8 mouse cellular contexts compared by ENCODE assay signal in the genomic region with DNA sequence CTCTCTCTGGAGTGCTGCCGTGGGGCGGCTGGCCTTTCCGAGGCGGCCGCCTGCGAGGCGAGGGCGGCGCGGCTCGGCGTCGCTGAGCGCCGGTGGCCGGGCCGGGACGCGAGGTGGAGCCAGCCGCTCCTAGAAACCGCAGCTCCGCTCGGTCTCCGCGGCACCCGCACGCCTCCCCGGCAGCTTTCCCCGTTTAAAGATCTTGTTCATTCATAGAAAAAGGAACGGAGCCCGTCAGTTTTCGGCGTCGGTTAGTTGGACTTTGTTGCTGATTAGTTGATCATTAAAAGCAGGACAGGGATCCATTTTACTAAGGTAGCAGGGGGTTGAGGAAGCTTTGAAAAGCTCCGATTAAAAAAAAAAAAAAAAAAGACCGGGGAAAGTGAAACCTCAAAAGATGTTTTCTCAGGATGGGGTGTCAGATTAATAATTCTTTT. TPM values are rescaled to one million over a fixed set of nuclear protein-coding genes. Genes with fewer than 3 reads are reported as not detected.
A peak's percentile ranks its signal among the peaks of the same experiment; 100 is the strongest.
DNase-seq lines count a peak whose midpoint lies in the region; ATAC-seq lines count a peak whose summit lies in the region.

No protein-coding gene starts in this region.

- H3K4me1 ChIP-seq in heart, embryonic 10.5 days = peaks cover 6% of the 10 kb centered on the region; the same call in 1 of the 2 replicates
- no peaks in the 10 kb centered on the region for H3K4me1 ChIP-seq in limb, embryonic 11.5 days (ENCODE audit: control insufficient read depth, insufficient read depth, low read length)
- H3K4me1 ChIP-seq in midbrain, embryonic 12.5 days = peaks cover 8% of the 10 kb centered on the region; the same call in 1 of the 2 replicates

- H3K27ac ChIP-seq in heart, embryonic 10.5 days = peak overlapping the region; percentile 98
- H3K27ac ChIP-seq in limb, embryonic 11.5 days (replicated peaks; ENCODE audit: low read depth, low read length) = peak overlapping the region; percentile 99
- H3K27ac ChIP-seq in midbrain, embryonic 12.5 days (replicated peaks) = peak overlapping the region; percentile 99

- WGBS in heart, embryonic 10.5 days = under 1% methylated on average over 36 of the region's 36 CpGs
- under 1% methylated on average over 36 of the region's 36 CpGs for WGBS in limb, embryonic 11.5 days
- WGBS in midbrain, embryonic 12.5 days = under 1% methylated on average over 31 of the region's 36 CpGs

- peak overlapping the region; percentile 88 for H3K4me3 ChIP-seq in heart, embryonic 10.5 days
- peak overlapping the region; percentile 87 for H3K4me3 ChIP-seq in limb, embryonic 11.5 days (ENCODE audit: low read depth, low read length)
- peak overlapping the region; percentile 96 for H3K4me3 ChIP-seq in midbrain, embryonic 12.5 days

- no peaks in the 10 kb centered on the region for H3K9me3 ChIP-seq in heart, embryonic 10.5 days
- H3K9me3 ChIP-seq in limb, embryonic 11.5 days (ENCODE audit: control insufficient read depth, low read length) = no peaks in the 10 kb centered on the region
- H3K9me3 ChIP-seq in midbrain, embryonic 12.5 days = no peaks in the 10 kb centered on the region

- DNase-seq in heart, embryonic 10.5 days (ENCODE audit: low spot score) = no peak
- no peak for DNase-seq in heart, adult 9 months (ENCODE audit: low spot score in 2 of 2)
- DNase-seq in adipocyte (ENCODE audit: low spot score) = peak; percentile 57
- peak; percentile 5 for DNase-seq in fibroblast of lung, adult 2 months (ENCODE audit: low read depth)
- DNase-seq in induced T-regulatory cell, adult 2 months (ENCODE audit: low read depth) = peak; percentile 78
- peak; percentile 72 for DNase-seq in limb, embryonic 11.5 days (ENCODE audit: low spot score)
- peak; percentile 32 to 48 for DNase-seq in urinary bladder, postnatal 36 days (ENCODE audit: low spot score in 2 of 2)

- H3K36me3 ChIP-seq in heart, embryonic 10.5 days = peaks cover 17% of the 10 kb centered on the region
- peaks cover 3% of the 10 kb centered on the region; the same call in 1 of the 2 replicates for H3K36me3 ChIP-seq in limb, embryonic 11.5 days (ENCODE audit: control insufficient read depth, insufficient read depth, low read length)
- peaks cover 6% of the 10 kb centered on the region for H3K36me3 ChIP-seq in midbrain, embryonic 12.5 days

- no peaks in the 10 kb centered on the region for H3K27me3 ChIP-seq in heart, embryonic 10.5 days (ENCODE audit: insufficient read depth, poor library complexity, severe bottlenecking)
- no peaks in the 10 kb centered on the region for H3K27me3 ChIP-seq in limb, embryonic 11.5 days (ENCODE audit: control insufficient read depth, insufficient read depth, low read length)
- no peaks in the 10 kb centered on the region for H3K27me3 ChIP-seq in midbrain, embryonic 12.5 days

- peak overlapping the region; percentile 99 for H3K9ac ChIP-seq in limb, embryonic 11.5 days (ENCODE audit: low read length)
- peak overlapping the region; percentile 99 for H3K9ac ChIP-seq in midbrain, embryonic 12.5 days (replicated peaks)

- peak overlapping the region; percentile 56 for H3K4me2 ChIP-seq in limb, embryonic 11.5 days (ENCODE audit: low read depth, severe bottlenecking)
- peak overlapping the region; percentile 51 for H3K4me2 ChIP-seq in midbrain, embryonic 12.5 days (replicated peaks)

- peak; percentile 41; the same call in 1 of the 2 replicates for ATAC-seq in limb, embryonic 11.5 days (ENCODE audit: insufficient number of reproducible peaks, low FRiP score, low TSS enrichment, low read depth)
- peak; percentile 67; the same call in 1 of the 2 replicates for ATAC-seq in midbrain, embryonic 12.5 days (ENCODE audit: low FRiP score, low read depth)

RNA-seq across cellular contexts. Expression of gene Selenot, which starts 0.6 kb away (rescaled TPM):
- 15.5 and 17.1 TPM in 2 replicates for polyA plus RNA-seq in heart, embryonic 10.5 days (2016; fragmentation: Nextera tagmentation; extraction: Ambion mirVana)
- polyA plus RNA-seq in limb, embryonic 11.5 days (2014; fragmentation: Nextera tagmentation; extraction: Ambion mirVana) = 20.1 and 21.0 TPM in 2 replicates
- polyA plus RNA-seq in midbrain, embryonic 12.5 days (2016; fragmentation: Nextera tagmentation; extraction: Ambion mirVana) = 21.7 and 23.5 TPM in 2 replicates

RNA-seq across cellular contexts. Expression of gene Serp1, which starts 51.4 kb away (rescaled TPM):
- polyA plus RNA-seq in heart, embryonic 10.5 days (2016; fragmentation: Nextera tagmentation; extraction: Ambion mirVana) = 121 and 141 TPM in 2 replicates
- polyA plus RNA-seq in limb, embryonic 11.5 days (2014; fragmentation: Nextera tagmentation; extraction: Ambion mirVana) = 165 and 176 TPM in 2 replicates
- polyA plus RNA-seq in midbrain, embryonic 12.5 days (2016; fragmentation: Nextera tagmentation; extraction: Ambion mirVana) = 111 and 118 TPM in 2 replicates

RNA-seq across cellular contexts. Expression of gene Eif2a, which starts 51.5 kb away (rescaled TPM):
- 45.2 and 47.5 TPM in 2 replicates for polyA plus RNA-seq in heart, embryonic 10.5 days (2016; fragmentation: Nextera tagmentation; extraction: Ambion mirVana)
- 63.2 and 66.3 TPM in 2 replicates for polyA plus RNA-seq in limb, embryonic 11.5 days (2014; fragmentation: Nextera tagmentation; extraction: Ambion mirVana)
- 51.5 and 51.6 TPM in 2 replicates for polyA plus RNA-seq in midbrain, embryonic 12.5 days (2016; fragmentation: Nextera tagmentation; extraction: Ambion mirVana)

RNA-seq across cellular contexts. Expression of gene Erich6, which starts 59.9 kb away (rescaled TPM):
- polyA plus RNA-seq in heart, embryonic 10.5 days (2016; fragmentation: Nextera tagmentation; extraction: Ambion mirVana) = 0.06 TPM in 1 of 2 replicates, not detected in the other
- 0.08 TPM in 1 of 2 replicates, not detected in the other for polyA plus RNA-seq in limb, embryonic 11.5 days (2014; fragmentation: Nextera tagmentation; extraction: Ambion mirVana)
- polyA plus RNA-seq in midbrain, embryonic 12.5 days (2016; fragmentation: Nextera tagmentation; extraction: Ambion mirVana) = 0.08 and 0.20 TPM in 2 replicates

Comparison
In these comparisons a context has a peak if more than half of its experiments do, and no peak if none do; other contexts are left out.
1. DNase-seq: peak in adipocyte (single experiment), fibroblast of lung, adult 2 months (single experiment), induced T-regulatory cell, adult 2 months (single experiment), limb, embryonic 11.5 days (single experiment) and urinary bladder, postnatal 36 days (2 of 2); none in heart, embryonic 10.5 days (single experiment) and heart, adult 9 months (0 of 2).
2. Peak in every context shown above with its lines, with median percentiles within 50 percentile points of each other: H3K27ac ChIP-seq and H3K4me3 ChIP-seq.